Mouse (Mus musculus) hindbrain, postnatal 0 days (tissue): ENCODE measurements around the gene Vsir. TPM values are rescaled to one million over a fixed set of nuclear protein-coding genes. Genes with fewer than 3 reads are reported as not detected.
A peak's percentile ranks its signal among the peaks of the same experiment; 100 is the strongest.

Experiments
- ATAC-seq: fragments of 200-750 bp; cut with Nextera tagmentation; 2 replicates; pipeline ENCODE4 v1.8.0; 2017; ENCODE audit warnings: mild to moderate bottlenecking, moderate TSS enrichment, moderate library complexity
- DNase-seq: peaks from one replicate; pipeline ENCODE4 v3.0.0-alpha.2; 2015; ENCODE audit warnings: low spot score
- H3K27ac ChIP-seq: fragments of 300-500 bp; sonication (generic); 2 replicates; pipeline ENCODE4 v1.5.1; 2014; ENCODE audit warnings: mild to moderate bottlenecking
- H3K27me3 ChIP-seq: fragments of 300-500 bp; sonication (generic); 2 replicates; pipeline ENCODE4 v1.6.1; 2014; ENCODE audit warnings: low read length, mixed read lengths; ENCODE audit not compliant: insufficient read depth
- H3K36me3 ChIP-seq: fragments of 300-500 bp; sonication (generic); 2 replicates; pipeline ENCODE4 v1.6.1; 2014; ENCODE audit warnings: low read length, mixed read lengths; ENCODE audit not compliant: insufficient read depth
- H3K4me1 ChIP-seq: fragments of 300-500 bp; sonication (generic); 2 replicates; pipeline ENCODE4 v1.6.1; 2014; ENCODE audit warnings: antibody characterized with exemption, low read length, mixed read lengths; ENCODE audit not compliant: insufficient read depth
- H3K4me2 ChIP-seq: fragments of 300-500 bp; sonication (generic); 2 replicates; pipeline ENCODE4 v1.6.1; 2014; ENCODE audit warnings: low read depth, mild to moderate bottlenecking, low read length, moderate library complexity, mixed read lengths
- H3K4me3 ChIP-seq: fragments of 300-500 bp; sonication (generic); 2 replicates; pipeline ENCODE4 v1.5.1; 2014; ENCODE audit warnings: low read length
- H3K9ac ChIP-seq: fragments of 300-500 bp; sonication (generic); replicated peaks from 2 replicates; pipeline ENCODE4 v1.6.1; 2014; ENCODE audit warnings: mild to moderate bottlenecking, low read length, moderate library complexity, mixed read lengths
- H3K9me3 ChIP-seq: fragments of 300-500 bp; sonication (generic); 2 replicates; pipeline ENCODE4 v1.6.1; 2016; ENCODE audit warnings: low read length, mixed read lengths
- CTCF ChIP-seq: IDR thresholded peaks from 2 replicates; pipeline ENCODE4 v1.5.1; 2016; ENCODE audit warnings: antibody characterized with exemption, control low read depth, low read depth
- WGBS: fragments of 180-500 bp; shearing (Covaris S2); extraction: QIAGEN DNeasy Blood & Tissue Kit; methylation state at CpG from one replicate; pipeline ENCODE4 v1.1.7; 2014; 5-methylcytosine and 5-hydroxymethylcytosine counted together
- polyA plus RNA-seq: library from polyadenylated mRNA; unstranded; fragments of >200 nt; fragmentation: Nextera tagmentation; extraction: Ambion mirVana; gene quantifications from 2 replicates; pipeline ENCODE4 v1.2.1, GENCODE M21; 2015
- total RNA-seq: library from RNA; depleted of rRNA; stranded (reverse); fragments of >200 nt; gene quantifications from 2 replicates; pipeline ENCODE4 v1.2.3, GENCODE M21; 2014

Vsir gene
- total and polyA plus RNA-seq, 2 experiments from 2014 or later, result 4.8 to 19.2 TPM

DNA sequence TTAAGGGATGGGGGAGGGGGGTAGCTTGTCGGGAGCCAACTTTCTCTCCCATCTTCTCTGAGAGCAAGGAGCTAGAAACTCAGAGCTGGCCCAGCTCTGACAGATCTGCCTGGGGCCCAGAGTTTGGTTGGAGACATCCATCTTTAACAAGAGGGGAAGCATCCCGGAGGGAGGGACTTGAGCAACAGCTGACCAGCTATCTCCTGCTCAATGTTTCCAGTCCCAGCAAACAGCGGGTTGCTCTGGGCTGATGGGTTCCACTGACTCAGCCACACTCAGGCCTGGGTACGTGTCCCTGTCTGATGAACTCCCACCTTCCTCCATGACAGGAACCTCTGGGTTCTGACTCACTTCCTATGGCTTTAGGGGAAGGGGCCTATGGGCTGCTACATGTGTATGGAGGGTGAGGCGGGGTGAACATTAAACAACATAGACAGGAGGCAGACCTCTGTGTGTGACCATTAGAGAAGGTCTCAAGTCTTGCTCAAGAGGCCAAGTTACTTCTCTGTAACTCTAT lies 44.3 kb downstream of the Vsir start:
- no peak overlapping the region for H3K27ac ChIP-seq
- no peaks in the 10 kb centered on the region for H3K9me3 ChIP-seq
- WGBS, result 55% methylated on average over 5 of the region's 5 CpGs
- no peak overlapping the region for H3K9ac ChIP-seq
- ATAC-seq (no peak), DNase-seq (no peak)
- H3K4me1 ChIP-seq, result no peaks in the 10 kb centered on the region
- H3K36me3 ChIP-seq, result no peaks in the 10 kb centered on the region
- H3K4me2 ChIP-seq, result no peak overlapping the region
- TF ChIP-seq CTCF, result no peak
- no peak overlapping the region for H3K4me3 ChIP-seq
- no peaks in the 10 kb centered on the region for H3K27me3 ChIP-seq

DNA sequence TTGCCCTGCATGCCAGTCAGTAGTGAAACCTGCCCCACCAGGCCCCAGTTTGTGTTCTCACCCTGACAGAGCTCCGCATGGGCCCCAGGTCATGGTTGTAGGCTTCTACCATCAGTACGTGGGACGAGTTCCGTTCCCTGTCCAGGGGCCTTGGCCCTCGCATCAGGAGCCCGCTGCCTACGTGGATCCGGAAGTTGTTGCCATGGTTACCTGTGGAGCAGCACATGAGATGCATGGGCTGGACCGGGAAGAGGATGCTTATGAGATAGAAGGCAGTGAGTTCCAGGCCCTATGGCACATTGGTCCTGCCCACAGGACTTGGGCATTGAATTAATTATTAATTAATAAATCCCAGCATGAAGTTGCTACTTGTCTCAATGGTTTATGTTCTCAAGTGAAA lies 45.0 kb downstream of the Vsir start:
- no peaks in the 10 kb centered on the region for H3K27me3 ChIP-seq
- H3K4me2 ChIP-seq, result no peak overlapping the region
- ATAC-seq (peak; percentile 27; the same call in 1 of the 2 replicates), DNase-seq (peak; percentile 55)
- TF ChIP-seq CTCF, result no peak
- no peaks in the 10 kb centered on the region for H3K4me1 ChIP-seq
- no peak overlapping the region for H3K27ac ChIP-seq
- H3K9ac ChIP-seq, result no peak overlapping the region
- whole genome bisulfite sequencing, result 63% methylated on average over 9 of the region's 9 CpGs
- H3K9me3 ChIP-seq, result no peaks in the 10 kb centered on the region
- H3K4me3 ChIP-seq, result no peak overlapping the region
- H3K36me3 ChIP-seq, result no peaks in the 10 kb centered on the region

DNA sequence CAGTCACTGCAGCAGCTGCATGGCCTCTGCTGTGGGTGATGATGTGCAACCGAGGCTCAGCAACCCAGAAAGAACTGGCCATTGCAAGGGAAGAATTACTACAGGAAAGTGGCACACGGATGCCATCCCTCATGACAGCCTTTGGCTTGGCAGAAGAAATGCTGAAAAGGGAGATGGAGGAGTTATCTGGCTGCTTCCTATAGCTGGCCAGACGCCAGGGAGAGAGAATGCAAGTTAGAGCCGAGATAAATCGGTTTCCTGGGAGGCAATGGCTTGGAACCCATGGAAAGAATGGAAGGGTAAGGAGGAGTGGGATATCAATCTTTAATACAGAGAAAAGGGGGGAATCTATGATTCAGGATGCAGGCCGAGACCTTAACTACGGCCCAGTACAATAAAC lies 48.3 kb downstream of the Vsir start:
- Histone ChIP-seq H3K36me3 (no peaks in the 10 kb centered on the region), H3K4me1 (no peaks in the 10 kb centered on the region), H3K27ac (no peak overlapping the region), H3K4me3 (no peak overlapping the region), H3K9ac (no peak overlapping the region), H3K27me3 (no peaks in the 10 kb centered on the region), H3K9me3 (no peaks in the 10 kb centered on the region), H3K4me2 (no peak overlapping the region)
- WGBS, result 34% methylated on average over 7 of the region's 7 CpGs
- DNase-seq (peak; percentile 25), ATAC-seq (no peak)
- no peak for TF ChIP-seq CTCF

DNA sequence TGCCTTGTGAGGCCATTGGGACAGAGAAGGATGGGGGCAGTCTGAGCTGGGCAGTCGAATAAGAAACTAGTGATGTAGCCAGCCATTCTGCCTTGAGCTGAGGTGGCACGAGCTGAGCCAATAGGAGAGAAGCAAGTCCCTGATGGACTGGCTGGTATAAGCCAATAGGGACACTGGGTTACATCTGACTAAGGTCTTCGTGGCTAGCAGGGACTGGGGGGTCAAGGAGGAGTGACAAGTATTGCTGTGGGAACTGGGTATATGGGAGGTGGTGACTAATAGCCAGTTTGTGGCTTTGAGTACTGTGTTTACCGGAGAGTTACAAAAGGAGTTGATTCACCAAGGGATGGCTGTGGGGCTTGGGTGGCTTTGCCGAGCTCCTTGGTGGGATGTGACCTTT lies 49.0 kb downstream of the Vsir start:
- TF ChIP-seq CTCF, result no peak
- no peaks in the 10 kb centered on the region for H3K9me3 ChIP-seq
- H3K36me3 ChIP-seq, result no peaks in the 10 kb centered on the region
- no peak overlapping the region for H3K27ac ChIP-seq
- no peaks in the 10 kb centered on the region for H3K4me1 ChIP-seq
- no peaks in the 10 kb centered on the region for H3K27me3 ChIP-seq
- 68% methylated on average over 5 of the region's 5 CpGs for WGBS
- no peak overlapping the region for H3K4me2 ChIP-seq
- H3K9ac ChIP-seq, result no peak overlapping the region
- ATAC-seq (peak; percentile 31; the same call in 1 of the 2 replicates), DNase-seq (no peak)
- no peak overlapping the region for H3K4me3 ChIP-seq

DNA sequence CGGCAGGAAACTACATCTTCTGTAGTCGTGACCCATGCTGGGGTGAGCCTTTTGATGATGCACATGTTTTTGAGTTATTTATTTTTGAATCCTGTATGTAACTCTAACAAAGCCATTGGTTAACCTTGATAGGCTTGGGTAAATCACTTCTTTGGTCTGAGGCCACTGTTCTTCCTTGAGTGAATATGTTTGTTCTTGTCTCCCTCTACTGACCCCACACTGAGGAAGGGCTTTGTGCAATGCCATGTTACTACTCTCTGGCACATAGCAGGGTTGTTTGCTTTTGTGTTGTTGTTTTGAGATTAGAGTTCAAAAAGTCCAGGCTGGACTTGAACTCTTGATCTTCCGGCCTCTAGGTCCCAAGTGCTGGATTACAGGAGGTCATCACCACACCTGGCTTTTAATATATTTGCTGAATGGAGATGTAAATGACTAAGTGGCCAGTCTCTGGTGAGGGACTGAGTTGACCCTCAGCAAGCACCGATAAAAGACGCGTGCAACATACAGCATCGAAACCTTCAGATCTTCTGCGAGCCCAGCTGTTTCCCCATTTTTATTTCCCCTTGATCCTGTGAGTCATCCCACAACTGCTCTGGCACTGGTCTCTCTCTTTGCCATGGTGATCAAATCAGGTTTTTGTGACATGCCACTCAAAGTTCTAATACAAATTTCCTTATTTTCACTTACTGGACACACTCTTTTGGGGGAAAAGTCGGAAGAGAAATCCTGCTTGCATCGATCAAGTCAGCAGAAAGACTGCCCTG lies 51.6 kb downstream of the Vsir start:
- no peak for ATAC-seq
- no peak for TF ChIP-seq CTCF
- 89% methylated on average over 10 of the region's 10 CpGs for WGBS
- H3K27me3 ChIP-seq, result no peaks in the 10 kb centered on the region
- H3K9ac ChIP-seq, result no peak overlapping the region
- no peak overlapping the region for H3K27ac ChIP-seq
- H3K4me1 ChIP-seq, result no peaks in the 10 kb centered on the region
- no peak overlapping the region for H3K4me2 ChIP-seq
- no peak overlapping the region for H3K4me3 ChIP-seq
- no peak for DNase-seq
- H3K36me3 ChIP-seq, result no peaks in the 10 kb centered on the region
- no peaks in the 10 kb centered on the region for H3K9me3 ChIP-seq

DNA sequence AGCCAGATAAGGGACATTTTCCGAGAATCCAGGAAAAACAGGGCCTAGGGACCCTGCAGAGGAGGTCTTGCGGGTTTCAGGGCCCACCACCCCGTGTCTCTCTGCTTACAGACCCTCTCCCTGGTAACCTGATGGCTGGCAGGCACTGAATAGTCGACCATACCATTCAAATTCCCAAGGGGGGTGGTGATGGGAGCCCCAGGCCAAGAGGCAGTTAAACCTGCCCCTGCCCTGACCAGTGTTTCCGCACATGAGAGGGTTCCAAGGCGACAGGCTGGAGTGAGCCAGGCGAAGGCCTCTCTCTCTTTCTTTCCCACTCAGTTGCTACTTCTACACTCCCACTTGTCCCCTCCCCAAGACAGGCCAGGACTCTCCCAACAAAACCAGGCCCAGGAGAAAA lies 52.8 kb downstream of the Vsir start, which contains the start of gene Gm17455:
Gm17455 (plus strand) TSS at position 278 of the 400 bp plus-strand sequence.
- ATAC-seq (peak; percentile 54), DNase-seq (peak; percentile 55)
- 41% methylated on average over 7 of the region's 7 CpGs for WGBS
- H3K9me3 ChIP-seq, result no peaks in the 10 kb centered on the region
- H3K36me3 ChIP-seq, result no peaks in the 10 kb centered on the region
- H3K4me1 ChIP-seq, result 0 out of 2 replicates have a peak, but pooled peaks cover under 1% of the 10 kb centered on the region
- no peak within 1 kb of the TSS for H3K4me2 ChIP-seq
- H3K27ac ChIP-seq, result peak within 1 kb of the TSS; percentile 42; the same call in 1 of the 2 replicates
- no peak within 1 kb of the TSS; the same call in 1 of the 2 replicates for H3K9ac ChIP-seq
- no peak within 1 kb of the TSS for H3K4me3 ChIP-seq
- no peaks in the 10 kb centered on the region for H3K27me3 ChIP-seq
- TF ChIP-seq CTCF, result no peak
